Mouse (Mus musculus) large intestine, adult 2 months (tissue): ENCODE measurements at regions not wholly inside any gene's neighbourhood (a gene's known extent, or its start where the extent isn't known, plus 50 kb on each side); places are given as distances from the start of the nearest gene placed in this dataset.

Experiments
- DNase-seq: peaks from one replicate; pipeline ENCODE4 v3.0.0-alpha.2; 2012; ENCODE audit warnings: low read depth, low spot score
- WGBS: fragments of 180-500 bp; shearing (Covaris S2); methylation state at CpG from one replicate; pipeline ENCODE4 v1.1.7; 2018; 5-methylcytosine and 5-hydroxymethylcytosine counted together

DNA sequence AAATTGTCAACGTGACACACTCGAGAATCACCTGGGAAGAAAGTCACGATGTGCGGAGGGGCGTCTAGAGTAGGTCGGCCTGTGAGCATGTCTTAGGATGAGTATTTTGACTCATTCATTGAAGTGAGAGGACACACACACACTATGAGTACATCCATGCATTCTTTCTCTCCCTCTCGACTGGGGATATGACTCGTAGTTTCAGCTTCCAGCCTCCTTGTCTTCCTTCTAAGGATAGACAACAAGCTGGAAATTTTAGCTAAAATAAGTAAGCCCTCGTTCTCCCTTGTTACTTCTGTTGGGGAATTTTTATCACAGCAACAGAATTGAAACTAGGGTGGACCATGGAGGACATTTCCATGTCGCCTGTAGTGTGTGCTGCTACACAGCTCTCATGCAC lies 124.3 kb upstream of the Sh3bp4 start:
- 88% methylated on average over 10 of the region's 10 CpGs for WGBS
- no peak for DNase-seq

DNA sequence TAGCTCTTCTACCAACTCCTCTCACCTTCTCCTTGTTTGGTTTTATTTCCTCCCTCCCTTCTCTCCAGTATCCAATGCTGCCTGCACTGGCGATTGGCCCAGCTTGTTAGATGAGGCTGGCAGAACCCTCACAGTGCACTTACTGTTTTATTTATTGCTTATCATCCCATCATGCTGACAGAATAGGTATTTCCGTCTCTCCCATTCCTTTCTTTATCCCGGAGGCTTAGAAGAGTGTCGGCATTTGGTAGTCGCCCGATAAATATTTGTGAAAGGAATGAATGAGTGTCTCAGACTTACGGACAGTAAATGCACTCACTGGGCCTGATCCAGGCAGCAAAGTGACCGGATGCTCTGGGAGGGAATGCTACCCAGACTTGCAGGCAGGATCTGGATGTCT lies 123.8 kb upstream of the Sh3bp4 start:
- 73% methylated on average over 8 of the region's 8 CpGs for WGBS

DNA sequence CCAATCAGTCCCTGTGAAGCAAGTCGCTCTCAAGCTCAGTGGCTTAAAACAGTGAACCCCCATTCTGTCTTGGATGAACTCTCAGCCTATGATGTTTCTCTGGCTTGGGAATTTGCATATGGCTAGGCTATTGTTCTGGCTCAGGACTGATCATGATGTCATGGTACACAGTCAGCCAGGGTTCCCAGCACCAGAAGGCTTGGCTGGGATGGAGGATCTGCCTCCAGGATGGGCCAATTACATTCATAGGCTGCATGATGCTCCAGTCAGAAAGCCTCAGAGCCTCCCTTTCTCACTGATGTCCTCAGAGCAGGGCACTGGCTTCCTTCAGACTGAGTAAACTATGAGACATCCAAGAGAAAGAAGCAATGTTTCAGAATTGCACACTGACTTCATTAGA lies 120.3 kb upstream of the Sh3bp4 start:
- DNase-seq = no peak
- WGBS = 97% methylated on average over 1 of the region's 1 CpGs

More for the DNA sequence above, 123.8 kb upstream of the Sh3bp4 start:
- no peak for DNase-seq

- DNase-seq = no peak
- WGBS = 61% methylated on average over 4 of the region's 4 CpGs
Observed at GRCm38 (mm10) chr1:88953516-88953915, 116.7 kb upstream of the Sh3bp4 start.

DNA sequence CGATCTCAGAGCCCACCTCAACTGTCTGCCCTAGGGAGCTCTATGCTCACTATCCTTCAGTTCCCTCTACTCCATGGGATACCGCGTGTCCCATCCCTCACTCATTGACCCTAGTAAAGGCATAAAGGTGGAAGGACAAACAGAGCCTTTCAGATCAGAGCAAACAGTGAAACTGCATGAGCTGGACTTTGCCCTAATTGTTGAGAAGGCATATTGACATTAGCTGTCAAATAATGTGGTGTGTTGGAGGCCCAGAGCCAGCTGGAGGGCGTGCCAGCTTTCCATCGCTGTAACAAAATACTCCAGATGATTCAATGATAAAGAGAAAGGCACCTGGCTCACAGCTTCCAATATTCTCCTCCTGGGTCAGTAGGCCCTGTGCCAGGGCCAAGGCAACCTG lies 115.4 kb upstream of the Sh3bp4 start:
- peak; percentile 70 for DNase-seq
- 34% methylated on average over 5 of the region's 5 CpGs for WGBS

DNA sequence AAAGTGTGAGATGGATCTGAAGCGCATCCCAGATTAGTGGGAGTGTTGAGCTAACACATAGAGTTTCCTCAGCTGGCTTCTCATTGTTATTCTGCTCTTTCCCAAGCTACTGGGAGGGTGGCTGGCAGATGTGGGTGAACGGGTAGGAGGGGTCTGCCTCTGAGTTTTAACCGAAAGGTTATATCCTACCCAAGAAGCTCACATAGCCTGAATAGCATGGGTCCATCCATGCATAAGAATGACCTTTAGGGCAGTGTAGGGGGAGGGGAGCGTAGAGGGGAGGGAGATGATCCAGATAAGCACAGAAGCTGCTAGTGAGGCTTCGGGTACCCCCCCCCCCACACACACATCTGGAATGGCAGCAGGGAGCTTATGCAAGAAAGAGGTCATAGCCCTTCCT lies 113.2 kb upstream of the Sh3bp4 start:
- WGBS = 86% methylated on average over 5 of the region's 5 CpGs

GRCm38 (mm10) chr1:88959715-88960114 lies 110.5 kb upstream of the Sh3bp4 start:
- no peak for DNase-seq

More for the DNA sequence above, 113.2 kb upstream of the Sh3bp4 start:
- no peak for DNase-seq

GRCm38 (mm10) chr1:88960142-88960541 lies 110.1 kb upstream of the Sh3bp4 start:
- WGBS = 90% methylated on average over 11 of the region's 11 CpGs
- DNase-seq = no peak

More at GRCm38 (mm10) chr1:88959715-88960114, 110.5 kb upstream of the Sh3bp4 start:
- WGBS = 61% methylated on average over 4 of the region's 4 CpGs

DNA sequence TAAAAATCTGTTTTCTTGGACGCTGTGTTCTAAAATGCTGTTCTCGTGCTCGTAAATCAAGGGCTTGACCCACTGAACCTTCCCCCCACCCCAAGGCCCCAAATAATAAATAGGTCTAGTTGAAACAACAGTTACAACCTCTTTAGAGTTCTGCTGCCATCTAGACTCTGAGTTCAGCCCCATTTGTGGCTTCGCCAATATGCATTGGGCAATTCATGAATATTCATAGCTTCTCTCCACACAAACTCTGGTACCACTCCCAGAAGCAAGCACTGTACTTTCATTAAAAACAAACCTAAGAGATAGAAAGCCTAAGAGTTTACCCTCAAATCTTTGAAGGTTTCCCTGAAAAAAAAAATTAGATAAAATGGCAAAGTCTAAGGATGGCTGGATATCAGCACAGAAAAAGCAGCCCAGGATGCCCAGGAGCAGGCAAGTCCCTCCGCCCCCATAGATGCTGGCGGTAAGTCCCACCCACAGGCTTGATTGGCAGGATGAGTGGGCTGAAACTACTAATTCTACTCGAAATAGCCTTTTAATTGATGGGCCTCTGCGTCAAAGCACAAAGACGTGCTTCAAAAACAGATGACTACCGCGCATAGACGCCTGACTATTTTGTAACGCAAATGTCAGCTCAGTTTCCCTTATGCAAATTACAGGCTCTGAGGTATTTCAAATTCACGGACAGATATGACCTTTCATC lies 106.0 kb upstream of the Sh3bp4 start:
- no peak for DNase-seq
- WGBS = 90% methylated on average over 14 of the region's 14 CpGs

DNA sequence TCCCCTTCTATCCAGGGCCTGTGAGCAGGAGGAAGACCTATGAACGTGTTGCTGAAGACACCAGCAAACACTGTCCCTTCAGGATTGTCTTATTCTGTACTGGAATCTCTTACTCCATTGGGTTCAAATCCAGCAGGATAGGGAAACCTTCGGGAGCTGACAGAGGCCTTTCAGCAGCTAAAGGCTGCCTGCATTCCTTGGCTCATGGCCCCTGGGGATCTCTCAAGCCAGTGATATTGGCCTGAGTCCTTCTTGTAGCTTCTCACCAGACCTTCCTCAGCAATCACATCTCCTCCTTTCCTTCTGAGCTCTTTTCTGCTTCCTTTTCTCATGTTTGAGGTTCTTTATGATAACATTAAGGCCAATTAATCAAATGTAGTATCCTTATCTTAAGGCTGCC lies 103.8 kb upstream of the Sh3bp4 start:
- 78% methylated on average over 2 of the region's 2 CpGs for WGBS
- DNase-seq = no peak

DNA sequence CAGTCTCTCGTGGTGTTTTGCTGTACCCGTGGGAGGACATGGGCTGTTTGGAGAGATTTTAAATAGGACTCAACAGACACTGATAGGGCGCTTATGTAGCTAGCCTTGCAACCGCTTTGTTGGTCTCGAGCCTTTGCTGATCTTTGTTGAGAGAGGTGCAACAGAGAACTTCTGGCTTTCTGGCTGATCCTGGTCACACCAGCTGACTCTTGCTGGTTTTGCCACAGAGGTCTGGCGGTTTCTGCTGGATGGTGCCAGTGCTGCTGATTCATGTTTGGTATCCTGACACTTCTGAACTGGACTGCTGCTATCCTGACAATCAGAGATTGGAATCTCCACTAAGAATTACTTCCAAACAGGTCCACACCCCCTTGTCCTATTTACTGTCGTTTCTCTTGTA lies 102.1 kb upstream of the Sh3bp4 start:
- WGBS = 86% methylated on average over 7 of the region's 7 CpGs
- DNase-seq = no peak

GRCm38 (mm10) chr1:88969016-88969415 lies 101.2 kb upstream of the Sh3bp4 start:
- WGBS = 82% methylated on average over 7 of the region's 7 CpGs
- DNase-seq = no peak

DNA sequence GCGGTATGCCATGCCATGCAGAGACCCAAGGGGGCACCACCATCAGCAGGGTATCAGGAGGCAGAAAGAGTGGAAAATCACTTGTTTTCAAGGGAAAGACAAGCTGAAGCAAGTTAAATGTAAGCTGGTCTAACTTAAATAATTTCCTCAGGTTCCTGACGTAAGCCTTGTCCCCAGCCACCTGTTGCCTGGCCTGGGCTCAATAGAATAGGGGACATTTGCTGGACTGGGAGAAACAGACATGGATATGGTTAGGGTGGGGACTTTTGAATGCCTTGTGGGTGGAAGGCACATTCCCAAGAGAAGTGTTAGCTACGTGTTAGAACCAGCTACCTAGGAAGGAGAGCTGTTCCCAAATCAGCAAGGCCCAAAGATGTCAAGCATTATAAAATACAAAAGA lies 100.6 kb upstream of the Sh3bp4 start:
- DNase-seq = no peak
- WGBS = 95% methylated on average over 3 of the region's 3 CpGs

- 29% methylated on average over 8 of the region's 8 CpGs for WGBS
- no peak for DNase-seq
Observed at GRCm38 (mm10) chr1:88976101-88976500, 94.1 kb upstream of the Sh3bp4 start.

DNA sequence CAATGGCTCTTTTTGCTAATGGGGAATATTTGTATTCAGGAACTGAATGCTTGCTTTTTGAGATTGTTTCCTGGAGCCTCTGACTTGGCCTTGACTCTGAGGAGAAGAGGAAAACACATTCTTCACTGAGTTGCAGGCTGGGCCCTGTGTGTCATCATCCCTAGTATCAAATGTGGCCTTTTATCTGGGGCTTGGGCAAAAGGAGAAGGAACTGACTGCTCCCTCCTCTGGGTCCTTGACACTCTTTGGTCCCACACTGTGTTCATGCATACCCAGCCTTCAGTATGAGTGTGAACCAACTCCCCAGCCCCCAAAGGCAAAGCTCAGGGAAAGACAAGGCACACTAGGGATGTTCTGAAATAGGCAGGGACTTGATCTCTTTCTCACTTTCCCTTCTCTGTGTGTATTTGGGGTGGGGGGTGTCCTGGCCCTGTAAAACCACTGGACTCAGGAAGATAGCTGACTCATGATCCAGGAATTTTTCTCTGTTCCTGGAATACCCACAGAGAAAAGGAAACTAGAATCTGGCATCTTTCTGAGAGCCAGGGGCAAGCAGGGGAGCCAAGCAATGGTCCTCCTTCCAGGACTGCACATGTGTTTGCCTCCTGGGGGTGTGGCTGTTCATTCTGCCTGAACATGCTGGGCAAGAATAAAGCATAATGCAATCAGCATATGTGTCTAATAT lies 82.1 kb upstream of the Sh3bp4 start:
- DNase-seq = no peak

DNA sequence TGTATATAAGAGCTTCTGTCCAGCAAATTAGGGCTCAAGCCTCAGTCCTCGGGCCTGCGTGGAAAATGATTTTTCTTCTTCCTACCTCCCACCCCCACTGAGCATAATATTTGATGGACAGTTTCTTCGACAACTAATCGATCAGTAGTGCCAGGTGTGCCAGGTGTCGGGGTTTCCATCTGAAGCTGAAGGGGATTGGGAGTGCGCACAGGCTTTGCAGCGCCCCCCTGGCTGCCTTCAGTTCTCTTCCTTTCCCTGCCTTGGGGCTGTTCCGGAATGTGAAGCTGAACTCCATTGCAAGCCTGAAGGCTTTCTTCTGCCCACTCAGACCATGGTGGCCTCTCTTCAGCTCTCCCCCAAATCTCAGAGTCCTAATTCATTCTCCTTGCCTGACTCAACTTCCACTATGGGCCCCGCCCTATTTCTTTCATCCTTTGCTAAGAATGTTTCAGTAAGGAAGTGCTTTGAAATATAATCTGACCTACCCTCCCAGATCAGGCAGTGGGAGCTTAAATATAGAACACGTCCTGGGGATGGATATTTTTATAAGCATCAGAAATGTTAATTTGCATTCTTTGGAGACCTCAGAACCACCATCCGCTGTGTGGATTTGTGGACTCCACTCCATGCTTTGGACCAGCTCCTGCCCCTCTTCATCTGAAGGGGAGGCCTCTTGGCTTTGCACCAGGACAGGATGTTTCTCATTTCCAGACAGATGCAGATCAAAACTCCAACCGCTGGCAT lies 75.5 kb upstream of the Sh3bp4 start:
- 84% methylated on average over 12 of the region's 12 CpGs for WGBS
- no peak for DNase-seq

DNA sequence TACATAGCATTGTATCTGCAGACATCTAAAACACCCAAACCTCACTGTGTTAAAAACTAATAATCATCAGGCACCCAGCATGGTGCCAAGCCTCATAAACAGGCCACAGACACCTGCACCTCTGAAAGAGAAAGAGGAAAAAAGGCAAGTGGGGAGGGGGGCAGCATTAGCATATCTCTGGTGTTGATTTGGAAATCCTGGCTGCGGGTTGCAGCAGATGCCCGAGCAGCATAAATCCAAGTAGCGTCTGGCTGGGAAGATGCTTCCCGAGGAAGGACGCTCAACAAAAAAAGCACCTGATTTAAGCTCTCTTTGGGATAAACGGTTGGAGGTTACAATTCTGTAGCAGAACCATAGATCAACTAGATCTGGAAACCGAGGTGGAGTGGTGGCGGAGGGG lies 74.3 kb upstream of the Sh3bp4 start:
- DNase-seq = no peak
- WGBS = 69% methylated on average over 8 of the region's 8 CpGs

DNA sequence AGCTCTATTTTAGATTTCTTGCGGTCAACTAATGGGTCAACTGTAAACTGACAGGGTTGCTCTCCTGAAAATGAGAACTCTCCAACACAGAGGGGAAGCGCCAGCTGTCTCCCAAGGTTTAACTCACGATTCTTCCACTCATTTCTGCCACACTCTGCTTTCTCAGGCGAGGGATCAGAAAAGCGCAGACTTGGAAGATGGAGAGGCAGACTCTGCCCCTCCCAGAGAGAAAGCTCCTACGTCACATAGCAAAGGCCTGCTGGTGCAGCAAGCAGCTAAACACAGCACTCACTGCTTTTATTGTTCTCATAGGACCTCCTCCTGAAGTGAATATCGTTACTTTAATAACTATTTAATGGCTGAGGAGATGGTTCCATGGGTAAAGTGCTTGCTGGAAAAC lies 73.6 kb upstream of the Sh3bp4 start:
- 78% methylated on average over 7 of the region's 7 CpGs for WGBS
- no peak for DNase-seq

DNA sequence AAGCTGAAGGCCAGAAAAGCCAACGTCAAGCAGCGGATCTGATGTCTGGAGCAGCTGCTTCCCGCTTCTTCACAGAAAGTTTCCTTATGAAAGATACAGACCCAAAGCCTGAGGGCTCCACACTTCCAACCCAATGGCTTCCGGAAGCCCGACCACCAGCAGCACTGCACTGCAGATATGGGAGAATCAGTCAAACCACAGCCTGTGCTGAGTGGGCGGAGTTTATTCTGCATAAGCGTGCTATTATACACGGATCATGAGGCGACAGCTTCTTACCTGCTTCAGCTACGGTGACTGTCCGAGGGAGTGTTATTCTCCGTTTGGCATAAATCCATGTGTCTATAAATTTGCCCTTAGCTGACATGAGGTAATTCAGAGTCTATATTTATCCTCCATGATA lies 72.4 kb upstream of the Sh3bp4 start:
- 69% methylated on average over 12 of the region's 12 CpGs for WGBS
- no peak for DNase-seq

DNA sequence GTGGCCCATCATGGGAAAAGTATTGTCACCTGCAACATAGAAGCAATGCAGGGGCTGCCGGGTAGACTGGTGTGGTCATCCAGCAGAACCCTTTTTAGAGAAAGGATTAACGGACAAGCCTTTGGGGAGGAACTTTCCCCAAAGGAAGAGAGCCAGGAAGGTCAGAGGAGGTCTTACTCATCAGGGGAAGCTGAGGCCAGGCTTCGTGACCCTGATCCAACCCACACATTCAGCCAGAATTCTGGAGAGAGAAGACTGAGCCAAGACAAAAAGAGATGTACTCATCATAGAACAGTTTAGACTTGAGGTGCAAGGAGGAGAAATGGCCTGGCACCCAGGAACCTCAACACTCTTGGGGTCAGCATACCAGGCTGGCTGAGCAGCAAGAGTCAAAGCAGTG lies 67.9 kb upstream of the Sh3bp4 start:
- WGBS = 70% methylated on average over 3 of the region's 3 CpGs
- DNase-seq = no peak

- no peak for DNase-seq
- 90% methylated on average over 2 of the region's 2 CpGs for WGBS
Observed at GRCm38 (mm10) chr1:89003752-89004151, 66.5 kb upstream of the Sh3bp4 start.
